Mouse (Mus musculus) cerebellum, postnatal 25 days (tissue): ENCODE measurements around the gene Stk35.

ENCODE experiments used
- DNase-seq, 2 experiments: peaks; one replicate each; pipeline ENCODE4 v3.0.0; 2021; ENCODE audit warnings: mixed read lengths in 2 of 2

The Stk35 gene

GRCm38 (mm10) chr2:129800271-129800903, at the start of gene Stk35:
Stk35 (plus strand) TSS chr2:129800517.
- peak; percentile 92 to 93 for DNase-seq

- DNase-seq, result no peak
Measured at GRCm38 (mm10) chr2:129782046-129782445, 18.3 kb upstream of the Stk35 start.

- DNase-seq, result no peak
Measured at GRCm38 (mm10) chr2:129796501-129796900, 3.8 kb upstream of the Stk35 start.

- no peak for DNase-seq
Measured at GRCm38 (mm10) chr2:129797709-129798108, 2.6 kb upstream of the Stk35 start.

GRCm38 (mm10) chr2:129798410-129798809, 1.9 kb upstream of the Stk35 start:
- no peak for DNase-seq

GRCm38 (mm10) chr2:129800904-129801230, 550 bp downstream of the Stk35 start:
- no peak for DNase-seq

- peak; percentile 97 to 98 for DNase-seq
Measured at GRCm38 (mm10) chr2:129801231-129802029, 1.1 kb downstream of the Stk35 start.

GRCm38 (mm10) chr2:129805486-129805885, 5.2 kb downstream of the Stk35 start:
- no peak for DNase-seq

GRCm38 (mm10) chr2:129806486-129806885, 6.2 kb downstream of the Stk35 start:
- DNase-seq, result no peak

- no peak for DNase-seq
Measured at GRCm38 (mm10) chr2:129810563-129810962, 10.2 kb downstream of the Stk35 start.

- no peak for DNase-seq
Measured at GRCm38 (mm10) chr2:129814033-129814432, 13.7 kb downstream of the Stk35 start.

- DNase-seq, result peak in 1 of 2 experiments; percentile 31
Measured at GRCm38 (mm10) chr2:129815076-129815475, 14.8 kb downstream of the Stk35 start.

- no peak for DNase-seq
Measured at GRCm38 (mm10) chr2:129817603-129818257, 17.4 kb downstream of the Stk35 start.

- DNase-seq, result peak; percentile 32 to 59
Measured at GRCm38 (mm10) chr2:129818868-129819267, 18.6 kb downstream of the Stk35 start.

- no peak for DNase-seq
Measured at GRCm38 (mm10) chr2:129819531-129819930, 19.2 kb downstream of the Stk35 start.

GRCm38 (mm10) chr2:129819951-129820350, 19.6 kb downstream of the Stk35 start:
- no peak for DNase-seq

- DNase-seq, result peak; percentile 56 to 62
Measured at GRCm38 (mm10) chr2:129821021-129821420, 20.7 kb downstream of the Stk35 start.

- peak; percentile 37 to 49 for DNase-seq
Measured at GRCm38 (mm10) chr2:129821568-129821967, 21.3 kb downstream of the Stk35 start.

GRCm38 (mm10) chr2:129823310-129823709, 23.0 kb downstream of the Stk35 start:
- DNase-seq, result no peak

- peak; percentile 41 to 44 for DNase-seq
Measured at GRCm38 (mm10) chr2:129824254-129824653, 23.9 kb downstream of the Stk35 start.

- no peak for DNase-seq
Measured at GRCm38 (mm10) chr2:129826141-129826540, 25.8 kb downstream of the Stk35 start.

- no peak for DNase-seq
Measured at GRCm38 (mm10) chr2:129832993-129833392, 32.7 kb downstream of the Stk35 start.

GRCm38 (mm10) chr2:129834221-129834620, 33.9 kb downstream of the Stk35 start:
- no peak for DNase-seq

GRCm38 (mm10) chr2:129834881-129835280, 34.6 kb downstream of the Stk35 start:
- no peak for DNase-seq
